Mouse (Mus musculus): ENCODE measurements at regions not wholly inside any gene's neighbourhood (a gene's known extent, or its start where the extent isn't known, plus 50 kb on each side); places are given as distances from the start of the nearest gene placed in this dataset.

DNA sequence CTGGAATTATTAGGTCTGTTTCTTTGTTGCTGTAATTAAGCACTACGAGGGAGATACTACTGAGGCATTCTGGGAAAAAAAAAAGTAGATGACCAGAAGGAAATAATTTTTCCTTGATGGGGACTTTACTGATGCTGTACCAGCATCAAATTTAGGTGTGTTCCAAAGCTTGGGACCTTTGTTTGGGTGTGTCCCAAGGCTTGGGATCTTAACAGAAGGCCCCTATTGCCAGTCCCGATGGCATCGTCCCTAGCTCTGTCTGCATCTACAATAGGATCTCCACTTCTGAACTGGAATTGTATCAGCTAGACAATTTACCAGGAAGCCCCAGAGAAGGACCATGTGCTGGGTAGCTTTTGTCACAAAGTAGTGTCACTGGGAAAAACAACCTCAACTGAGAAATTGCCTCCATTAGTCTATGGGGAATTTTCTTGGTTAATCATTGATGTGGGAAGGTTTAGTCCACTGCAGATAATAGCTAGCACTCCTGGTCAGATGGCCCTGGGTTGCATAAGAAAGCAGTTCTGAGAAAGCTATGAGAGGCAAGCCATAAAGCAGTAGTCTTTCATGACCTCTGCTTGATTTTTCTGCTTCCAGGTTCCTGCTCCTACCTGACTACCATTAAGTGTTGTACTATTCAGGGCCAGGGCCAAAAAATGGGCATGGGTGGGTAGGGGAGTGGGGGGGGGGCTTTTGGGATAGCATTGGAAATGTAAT lies 392.7 kb downstream of the Igsf11 start:
- DNase-seq: no peak

DNA sequence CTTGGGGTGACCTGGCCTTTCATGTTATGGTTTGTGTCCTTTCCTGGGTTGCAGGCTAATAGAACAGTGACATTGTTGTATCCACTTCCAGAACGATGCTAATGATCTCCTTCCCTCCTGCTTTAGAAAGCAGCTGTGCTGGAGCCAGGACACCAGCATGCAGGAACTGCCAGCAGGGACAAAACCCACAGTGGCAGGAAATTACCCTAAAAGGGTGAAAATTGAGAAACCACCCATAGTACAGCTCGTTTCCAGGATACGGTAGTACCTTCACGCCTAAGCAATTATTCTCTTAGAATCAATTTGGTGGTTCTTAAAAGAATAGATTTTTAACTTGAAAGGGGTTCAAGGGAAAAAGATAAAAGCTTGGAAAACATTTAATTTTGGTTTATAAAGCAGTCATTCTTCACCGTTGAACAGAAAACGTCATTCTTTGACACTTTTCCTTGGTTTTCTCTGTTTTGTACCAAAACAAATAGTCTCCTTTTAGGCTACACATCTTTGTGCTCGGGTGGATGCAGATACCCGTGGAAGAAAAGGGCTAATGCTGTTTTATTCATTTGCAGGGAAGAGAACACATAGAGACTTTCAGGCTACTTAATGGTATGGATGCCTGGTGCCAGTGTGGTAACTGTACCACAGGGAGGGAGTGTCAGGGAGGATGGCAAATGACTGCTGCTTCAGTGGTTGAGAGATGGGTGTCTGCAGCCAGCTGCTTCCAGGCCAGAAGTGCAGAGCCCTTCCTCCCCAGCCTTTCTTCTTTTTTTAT lies 394.5 kb downstream of the Igsf11 start:
- DNase-seq: no peak

DNA sequence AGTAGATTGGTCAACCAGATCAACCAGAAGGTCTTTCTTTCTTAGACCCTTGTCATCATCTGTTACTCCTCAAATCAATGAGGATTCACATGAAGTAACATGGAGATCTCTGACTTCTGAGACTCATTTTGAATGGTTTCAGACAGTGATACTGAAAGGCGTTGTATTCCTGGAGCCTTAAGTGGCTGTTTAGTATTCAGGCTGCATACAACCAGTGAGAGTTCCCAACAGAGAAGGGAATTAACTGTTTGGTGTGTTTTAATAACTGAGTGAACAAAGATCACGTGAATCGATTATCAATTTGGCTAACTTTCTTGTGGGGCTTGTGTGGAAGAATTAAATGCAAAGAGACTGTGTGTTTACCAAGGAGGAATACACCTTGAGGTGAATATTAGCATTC lies 406.4 kb downstream of the Igsf11 start:
- no peak for DNase-seq

DNA sequence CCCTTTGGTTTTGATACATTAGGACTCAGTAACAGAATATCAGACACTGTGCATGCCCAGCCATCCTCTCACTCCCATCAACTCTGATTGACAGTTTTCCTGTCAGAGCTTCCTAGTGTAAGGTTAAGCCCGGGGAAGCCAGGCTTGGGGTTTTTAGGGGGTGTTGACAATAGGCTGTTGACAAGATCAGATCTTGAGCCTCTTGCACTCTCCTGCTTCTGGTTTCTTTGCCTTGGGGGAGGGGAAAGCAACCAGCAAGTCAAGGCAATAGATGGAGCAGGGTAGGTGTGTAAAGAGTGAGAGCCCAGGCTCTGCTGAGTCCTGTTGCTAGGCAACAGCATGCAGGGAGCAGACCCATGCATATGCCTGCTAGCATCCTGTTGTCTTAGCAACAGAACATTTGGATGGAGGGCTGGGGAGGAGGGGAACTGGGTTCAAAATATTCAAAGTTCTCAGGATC lies 410.5 kb downstream of the Igsf11 start:
- no peak for DNase-seq

DNA sequence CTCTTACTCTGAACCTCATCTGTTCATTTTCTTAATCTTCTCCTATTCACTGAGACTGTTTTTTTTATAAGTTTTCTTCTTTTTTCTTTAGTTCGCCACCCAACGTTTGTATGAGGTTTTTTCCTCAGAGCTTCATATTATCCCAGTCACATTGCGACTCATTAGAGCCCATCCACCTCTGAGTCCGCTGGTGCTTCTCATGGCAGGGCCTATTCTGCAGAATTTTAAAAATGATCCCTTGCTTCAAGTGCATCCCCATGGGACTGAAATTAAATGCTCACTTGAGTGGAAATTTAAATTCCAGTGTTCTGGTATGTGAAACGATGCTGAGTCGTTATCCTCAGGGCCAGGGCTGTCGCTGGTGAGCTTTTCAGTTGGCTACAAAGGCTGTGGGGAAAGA lies 410.9 kb downstream of the Igsf11 start:
- DNase-seq: no peak

DNA sequence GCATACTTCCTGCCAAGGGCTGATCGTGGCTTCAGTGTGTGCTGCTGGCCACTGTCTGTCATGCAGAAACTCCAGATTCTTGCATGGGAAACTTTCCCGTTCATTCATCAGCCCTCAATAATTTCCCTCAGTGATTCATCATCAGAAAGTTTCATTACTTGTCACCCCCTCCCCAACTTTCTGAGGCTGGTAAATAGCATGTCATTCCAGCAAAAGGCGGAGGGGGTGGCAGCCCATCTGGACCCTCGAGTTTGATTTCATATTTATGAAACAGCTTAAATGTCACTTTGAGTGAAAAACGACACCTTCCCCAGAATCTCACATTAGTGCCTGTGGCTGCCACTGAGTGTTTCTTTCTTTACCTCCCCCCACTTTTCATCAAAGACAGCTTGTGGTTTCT lies 415.5 kb downstream of the Igsf11 start:
- DNase-seq: no peak

DNA sequence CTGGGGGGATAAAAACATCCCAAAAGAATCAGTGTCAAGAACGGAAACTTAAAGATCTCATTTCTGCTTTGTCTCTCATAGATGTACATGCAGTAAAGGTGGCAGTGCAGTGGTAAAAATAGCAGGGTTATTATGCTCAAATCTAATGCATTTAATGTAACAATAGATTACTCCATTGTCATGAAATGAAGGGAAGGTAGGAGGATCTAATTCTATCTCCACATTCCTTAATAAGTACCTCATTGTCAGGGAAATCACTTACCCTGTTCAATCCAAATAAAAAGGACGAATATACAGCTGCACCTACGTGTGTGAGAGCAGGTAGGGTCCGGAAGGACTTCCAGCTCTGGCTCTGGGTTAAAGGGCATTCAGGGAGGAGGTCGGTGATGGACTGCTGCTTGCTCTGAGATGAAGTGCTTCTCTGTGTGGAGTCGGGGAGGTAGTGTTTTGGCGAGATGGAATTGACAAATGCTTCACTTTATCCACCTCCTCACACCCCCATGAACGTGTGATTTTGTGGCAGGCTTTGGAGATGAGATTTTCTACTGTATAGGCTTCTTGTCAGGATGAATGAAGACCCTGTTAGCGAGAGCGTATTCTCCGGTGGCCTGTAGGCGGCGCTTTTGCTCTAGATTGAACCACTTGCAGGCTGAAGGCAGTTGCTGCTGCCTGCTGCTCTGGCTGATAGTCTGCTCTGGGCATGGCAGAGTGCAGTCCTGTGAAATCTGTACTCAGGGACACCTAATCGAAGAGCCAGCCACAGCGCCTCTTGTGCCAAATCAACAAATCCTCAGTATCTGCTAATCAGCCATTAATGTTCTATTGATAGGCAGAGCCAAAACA lies 424.5 kb downstream of the Igsf11 start:
- no peak for DNase-seq

DNA sequence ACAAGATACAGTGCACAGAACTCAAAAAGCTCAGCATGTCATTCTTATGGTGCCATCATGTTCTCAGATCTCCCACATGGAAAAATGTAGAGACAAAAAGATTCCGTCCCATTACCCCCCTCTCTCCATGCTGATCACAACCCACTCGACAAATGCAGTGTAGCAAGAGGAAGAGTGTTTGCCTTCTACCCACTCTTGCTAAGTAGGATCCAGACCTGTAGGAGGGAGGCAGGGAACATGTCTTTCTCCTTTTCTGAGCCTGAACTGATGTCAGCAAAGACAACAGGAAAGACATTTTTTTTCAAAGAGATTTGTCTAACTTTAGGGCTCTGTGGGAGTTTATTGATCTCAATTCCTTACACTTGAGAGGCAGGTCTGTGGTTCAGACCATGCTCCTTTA lies 433.2 kb downstream of the Igsf11 start:
- no peak for DNase-seq

DNA sequence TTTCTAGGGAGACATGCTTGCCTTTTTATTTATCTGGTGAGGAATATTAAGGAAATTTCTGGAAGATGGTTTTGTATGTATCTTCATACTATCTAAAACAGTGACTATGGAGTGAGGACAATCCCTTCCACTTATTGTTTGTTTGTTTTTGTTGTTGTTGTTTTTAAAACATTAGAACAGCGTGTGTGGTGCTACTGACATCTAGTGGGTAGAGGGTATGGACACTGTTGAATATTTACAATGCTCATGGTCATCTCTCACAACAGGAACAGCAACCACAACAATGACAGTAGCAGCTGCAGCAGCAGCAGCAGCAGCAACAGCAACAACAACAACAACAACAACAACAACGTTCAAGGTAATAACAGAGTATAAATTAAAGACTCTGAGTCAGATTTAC lies 471.2 kb downstream of the Igsf11 start:
- no peak for DNase-seq

DNA sequence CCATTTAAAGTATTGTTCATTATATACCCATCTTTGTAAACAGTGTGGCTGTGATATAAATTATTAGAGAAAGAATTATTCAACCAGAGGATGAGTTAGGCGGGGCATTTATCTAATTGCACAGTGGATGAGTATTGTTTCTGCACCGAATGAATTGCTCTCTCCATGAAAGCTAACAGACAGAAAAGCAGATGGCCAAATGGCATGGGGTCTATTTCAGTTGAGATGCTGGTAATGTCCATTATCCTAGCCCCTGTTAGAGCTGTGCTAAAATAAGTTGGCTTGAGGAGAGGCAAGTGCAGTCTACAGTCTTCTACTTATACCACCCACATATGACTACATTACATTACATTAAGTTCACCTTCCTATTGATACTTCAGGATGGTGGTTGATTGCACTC lies 475.8 kb downstream of the Igsf11 start:
- DNase-seq: no peak

DNA sequence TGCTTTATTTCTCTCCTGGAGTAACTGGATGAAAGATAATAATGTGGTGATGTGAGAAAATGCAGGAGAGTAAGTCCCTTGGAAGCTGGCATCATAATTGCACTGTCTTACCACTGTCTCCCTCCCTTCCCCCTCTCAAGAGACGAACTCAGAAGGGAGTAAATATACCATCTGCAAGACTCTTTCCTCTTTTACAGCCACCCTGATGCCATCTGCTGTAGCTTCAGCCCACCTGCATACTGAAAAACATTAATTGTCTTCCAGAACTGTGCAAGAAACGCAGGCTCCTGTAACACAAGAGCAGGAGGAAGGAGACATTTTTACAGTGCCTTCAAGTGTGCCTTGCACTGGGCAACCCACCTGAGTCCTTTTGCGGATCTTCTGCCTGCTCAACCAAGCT lies 482.1 kb downstream of the Igsf11 start:
- DNase-seq: no peak

DNA sequence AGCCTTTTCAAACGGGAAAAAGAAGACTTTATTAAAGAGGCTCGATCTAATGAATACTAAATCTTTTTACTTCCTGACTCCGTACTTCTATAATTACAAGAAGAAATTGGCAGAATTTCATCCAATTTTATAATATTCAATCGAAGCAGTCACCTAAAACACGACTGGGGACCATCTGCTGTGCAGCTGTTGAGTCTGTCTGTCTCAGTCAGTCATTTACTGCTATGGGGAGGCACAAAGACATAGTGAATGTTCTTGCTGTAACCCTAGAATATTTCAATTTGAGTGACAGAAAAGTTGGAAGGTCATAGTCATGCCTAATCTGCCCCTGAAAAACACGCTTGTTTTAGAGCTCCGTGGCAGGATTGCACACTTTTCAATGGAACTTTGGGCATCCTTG lies 487.5 kb downstream of the Igsf11 start:
- DNase-seq: no peak

DNA sequence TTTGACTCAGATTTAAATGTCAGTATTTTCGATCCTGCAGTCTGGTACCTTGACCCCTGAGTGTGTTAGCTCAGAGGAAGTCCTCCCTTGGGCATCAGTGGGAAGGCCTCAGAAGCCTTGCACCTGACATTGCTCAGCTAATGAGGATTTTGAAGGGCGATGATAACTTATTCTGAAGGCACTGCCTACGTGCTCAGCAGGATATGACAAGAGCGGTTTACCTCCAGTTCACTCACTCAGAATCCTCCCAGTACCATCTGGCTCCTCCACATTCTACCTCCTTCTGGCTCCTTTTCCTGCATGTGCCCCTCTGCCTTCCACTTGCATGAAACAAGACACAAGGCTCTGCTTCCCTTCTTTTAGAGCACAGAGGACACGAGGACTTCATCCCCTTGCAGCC lies 497.5 kb downstream of the Igsf11 start:
- DNase-seq: no peak

DNA sequence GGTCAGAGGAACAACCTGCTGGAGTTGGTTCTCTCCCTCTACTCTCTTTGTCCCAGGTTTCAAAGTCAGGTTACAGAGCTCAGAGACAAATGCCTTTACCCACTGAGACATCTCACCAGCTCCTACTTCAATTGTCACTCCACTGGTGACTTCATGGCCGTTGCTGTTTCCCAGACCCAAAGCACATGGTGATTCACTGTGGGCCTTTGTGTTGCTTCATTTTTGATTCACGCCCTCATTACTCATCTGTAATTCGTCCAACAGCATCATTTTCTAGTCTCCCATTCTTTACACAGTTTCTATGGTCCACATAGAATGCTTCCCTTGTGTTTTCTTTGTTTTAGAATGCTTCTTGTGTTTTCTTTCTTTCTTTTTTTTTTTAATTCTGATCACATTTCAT lies 498.2 kb downstream of the Igsf11 start:
- DNase-seq: no peak

DNA sequence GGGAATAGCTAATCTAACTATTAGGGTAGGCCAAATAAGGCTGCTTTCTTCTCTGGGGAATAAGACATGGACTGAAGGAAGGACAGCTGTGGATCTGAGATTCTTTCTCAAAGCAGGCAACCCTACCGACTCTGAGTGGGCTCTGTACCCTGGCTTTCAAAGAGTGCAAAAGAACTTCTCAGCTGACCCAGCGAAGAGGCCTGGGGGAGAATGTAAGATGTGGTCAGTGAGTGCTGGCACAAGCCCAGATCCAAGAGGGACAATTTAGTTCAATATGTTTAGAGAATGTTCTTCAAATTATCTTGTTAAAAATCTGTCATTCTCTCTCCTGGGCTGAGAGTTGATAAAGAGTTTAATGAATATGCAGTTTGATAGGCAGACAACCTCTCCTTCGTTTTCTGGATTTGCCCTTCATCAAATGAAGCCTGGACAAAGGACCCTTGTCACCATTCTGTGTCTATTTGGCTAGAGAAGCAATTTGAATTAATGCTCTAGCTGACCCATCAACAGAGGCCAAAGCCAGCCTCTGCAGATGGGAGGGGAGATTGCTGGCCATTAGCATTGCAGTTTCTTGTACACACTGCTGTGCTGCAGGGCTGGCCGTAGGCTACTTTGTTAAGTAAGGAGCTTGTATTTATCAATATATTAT lies 509.8 kb downstream of the Igsf11 start:
- DNase-seq: no peak

DNA sequence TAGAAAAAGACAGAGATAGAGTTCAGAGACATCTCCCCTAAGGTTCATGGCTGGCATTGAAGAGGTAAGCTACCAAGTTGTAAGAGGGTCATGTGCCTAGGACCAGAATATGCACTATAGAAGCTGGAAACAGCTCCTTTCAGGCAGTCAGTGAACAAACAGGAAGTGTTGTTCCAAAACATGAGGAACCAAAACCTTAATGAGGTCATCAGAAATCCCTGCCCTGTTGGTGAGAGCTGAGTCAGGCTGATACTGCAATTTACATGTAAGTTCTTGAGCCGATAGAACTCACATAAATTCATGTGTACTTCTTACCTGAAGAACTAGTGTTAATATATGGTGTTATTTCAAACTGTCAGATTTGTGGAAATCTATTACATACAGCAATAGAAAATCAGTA lies 539.1 kb downstream of the Igsf11 start:
- DNase-seq: no peak

DNA sequence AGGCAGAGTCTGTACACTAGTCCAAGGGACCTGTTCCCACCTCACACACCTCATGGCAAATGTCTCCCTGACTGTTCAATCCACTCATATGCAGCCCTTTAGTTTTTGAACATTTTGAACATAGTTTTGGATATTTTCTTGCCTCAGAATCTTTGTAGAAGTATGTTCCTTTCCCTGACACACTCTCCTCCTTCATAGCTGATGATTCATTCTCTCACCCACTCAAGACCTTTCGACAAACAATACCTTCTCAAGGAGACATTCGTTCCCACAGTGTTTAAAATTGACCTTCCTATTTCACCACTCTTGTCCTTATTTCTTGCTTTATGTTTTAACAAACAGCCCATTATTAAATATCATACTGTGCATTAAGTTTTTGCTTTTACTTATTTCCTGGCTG lies 538.4 kb upstream of the Lsamp start:
- no peak for DNase-seq

DNA sequence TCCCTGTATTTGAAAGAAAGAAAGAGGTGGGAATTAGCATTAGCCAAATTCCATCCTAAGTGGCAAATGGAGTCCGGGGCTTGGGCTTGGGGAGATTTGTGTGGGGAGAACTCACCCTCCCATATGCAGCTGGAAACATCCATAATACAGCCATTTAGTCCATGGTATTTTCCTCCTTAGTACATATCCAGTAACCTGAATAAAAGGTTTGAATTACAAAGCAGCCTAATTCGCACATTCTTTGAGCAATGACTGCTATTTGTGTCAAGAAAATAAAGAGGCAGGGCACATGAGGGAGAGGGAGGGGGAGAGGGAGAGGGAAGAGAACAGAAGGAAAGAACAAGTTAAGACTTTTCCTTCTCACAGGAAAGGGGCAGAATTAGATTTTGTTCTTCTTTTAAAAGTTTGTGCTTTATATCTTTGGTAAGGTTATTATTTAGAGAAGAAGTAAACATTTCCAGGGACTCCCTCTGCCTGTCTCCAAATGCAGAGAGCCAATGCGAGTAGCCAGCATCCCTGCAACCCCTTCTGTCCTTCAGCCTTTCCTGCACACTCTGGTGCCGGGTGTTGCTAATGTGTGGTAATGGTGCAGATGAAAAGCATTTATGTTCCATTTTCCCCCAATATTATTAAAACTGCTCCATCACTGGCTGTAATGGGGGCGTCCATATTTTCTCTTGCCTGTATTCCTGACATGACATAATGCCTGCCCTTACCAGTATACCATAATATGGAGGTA lies 530.6 kb upstream of the Lsamp start:
- no peak for DNase-seq

Measured in lung, adult 18-20 months (tissue).